Mouse (Mus musculus): ENCODE data around the gene Tbrg4.

- TF ChIP-seq POLR2A (IDR thresholded peaks at IDR 0.05; ENCODE audit: borderline replicate concordance, extremely low read depth, insufficient read depth, insufficient read length, poor library complexity, severe bottlenecking) (no peak), CTCF (IDR thresholded peaks at IDR 0.05; ENCODE audit: borderline replicate concordance, extremely low read depth, insufficient read depth, insufficient read length) (no peak)
These were observed 22.6 kb downstream of the Tbrg4 start for GRCm38 (mm10) chr11:6603224-6603623.

Data from brain, embryonic 14.5 days (tissue).